Mouse (Mus musculus): Measurements from ENCODE around the gene Src.

Src gene

DNA sequence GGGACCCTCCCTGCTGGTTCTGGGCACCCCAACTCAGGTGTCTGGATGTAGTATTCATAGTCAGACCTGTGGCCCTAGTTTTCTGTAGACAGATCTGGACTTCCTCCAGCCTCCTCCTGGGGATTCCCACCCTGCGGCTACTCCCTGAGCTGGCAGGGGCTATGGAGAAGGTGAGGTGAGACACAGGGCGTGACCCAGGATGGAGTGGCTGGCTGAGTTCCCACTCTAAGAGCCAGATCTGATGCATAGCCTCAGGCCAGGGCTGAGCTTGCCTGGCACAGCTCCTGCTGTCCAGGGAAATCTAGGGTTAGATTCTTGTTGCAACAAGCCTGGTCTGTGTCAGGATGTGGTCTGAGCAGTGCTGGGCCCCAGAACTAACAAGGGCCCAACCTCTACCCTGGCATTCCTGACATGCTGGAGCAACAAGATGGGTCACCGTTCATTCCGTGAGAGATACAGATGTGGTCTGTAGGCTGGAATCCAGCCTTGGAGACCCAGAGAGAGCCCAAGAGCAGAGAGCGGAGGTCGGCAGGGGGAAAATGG is 7.0 kb upstream of the Src start:
- no peak for DNase-seq (ENCODE audit: extremely low read depth, low read depth, low spot score)

DNA sequence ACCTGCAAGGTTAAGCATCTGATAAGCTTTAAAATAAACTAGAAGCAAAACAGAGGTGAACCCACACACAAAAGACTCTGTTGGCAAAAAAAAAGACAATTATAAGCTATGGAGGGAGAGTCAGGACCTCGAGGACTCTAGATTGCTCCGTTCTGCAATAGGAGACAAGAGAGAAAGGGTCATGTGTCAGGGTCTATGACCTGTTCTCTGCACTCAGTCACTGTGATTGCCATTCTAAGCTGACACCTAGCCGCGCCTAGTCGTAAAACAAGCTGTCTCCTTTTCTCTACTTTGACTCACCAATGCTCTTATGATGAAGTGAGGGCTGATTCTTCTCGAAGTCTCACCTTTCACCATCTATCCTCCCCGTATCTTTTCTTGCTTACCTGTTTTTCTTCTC is 5.7 kb upstream of the Src start:
- no peak for DNase-seq (ENCODE audit: extremely low read depth, low read depth, low spot score)

DNA sequence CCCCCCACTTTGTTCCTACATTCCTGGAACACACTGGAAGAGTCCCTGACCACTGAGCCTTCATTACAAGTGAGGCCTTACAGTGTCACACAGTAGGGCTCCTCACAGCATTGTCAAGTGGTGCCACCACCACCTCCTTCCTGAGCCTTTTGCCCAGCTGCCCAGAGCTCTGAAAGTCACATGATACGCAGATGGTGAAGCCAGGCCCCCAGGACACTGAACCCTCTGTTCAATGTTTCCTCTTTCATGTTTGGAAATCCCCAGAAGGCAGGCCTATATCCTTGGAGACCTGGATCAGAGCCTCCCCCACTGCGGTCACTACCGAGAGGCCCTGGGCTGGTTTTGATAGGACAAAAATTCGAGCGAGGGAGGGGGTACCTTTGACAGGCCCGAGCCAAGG is 1.0 kb upstream of the Src start:
- no peak for DNase-seq (ENCODE audit: extremely low read depth, low read depth, low spot score)

DNA sequence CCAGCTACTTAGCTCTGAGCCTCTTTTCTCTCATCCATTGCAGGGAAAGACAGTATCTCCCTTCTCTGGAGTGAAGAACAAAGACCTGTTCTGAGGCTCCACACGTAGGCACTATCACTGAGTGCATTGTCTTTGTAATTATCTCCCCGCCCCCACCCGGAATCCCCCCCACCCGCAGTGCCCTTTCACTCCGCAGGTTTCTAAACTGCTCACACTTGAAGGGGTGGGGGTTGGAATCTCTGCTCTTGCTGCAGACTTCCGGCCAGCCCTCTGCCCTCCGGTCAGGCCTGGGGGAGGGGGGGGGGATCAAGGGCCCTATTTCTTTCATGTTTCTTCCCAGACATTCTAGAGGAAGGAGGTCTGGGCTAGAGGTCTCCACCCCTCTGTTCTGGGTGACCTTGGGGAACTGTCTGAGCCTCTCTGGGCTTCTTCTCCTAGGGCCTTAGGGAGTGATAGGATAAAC is 396 bp downstream of the Src start:
- no peak for DNase-seq (ENCODE audit: extremely low read depth, low read depth, low spot score)

DNA sequence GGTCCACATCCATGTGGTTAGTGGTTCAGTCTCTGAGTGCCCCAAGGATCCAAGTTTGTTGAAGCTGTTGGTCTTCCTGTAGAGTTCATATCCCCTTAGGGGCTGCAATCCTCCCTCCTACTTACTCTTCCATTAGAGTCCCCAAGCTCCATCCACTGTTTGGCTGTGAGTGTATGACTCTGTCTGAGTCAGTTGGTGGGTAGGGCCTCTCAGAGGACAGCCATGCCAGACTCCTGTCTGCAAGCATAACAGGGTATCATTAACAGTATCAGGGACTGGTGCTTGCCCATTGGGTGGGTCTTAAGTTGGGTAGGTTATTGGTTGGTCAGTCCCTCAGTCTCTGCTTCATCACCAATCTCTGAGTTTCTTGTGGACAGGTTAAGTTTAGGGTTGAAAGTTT is 1.3 kb downstream of the Src start:
- DNase-seq (ENCODE audit: extremely low read depth, low read depth, low spot score): no peak

DNA sequence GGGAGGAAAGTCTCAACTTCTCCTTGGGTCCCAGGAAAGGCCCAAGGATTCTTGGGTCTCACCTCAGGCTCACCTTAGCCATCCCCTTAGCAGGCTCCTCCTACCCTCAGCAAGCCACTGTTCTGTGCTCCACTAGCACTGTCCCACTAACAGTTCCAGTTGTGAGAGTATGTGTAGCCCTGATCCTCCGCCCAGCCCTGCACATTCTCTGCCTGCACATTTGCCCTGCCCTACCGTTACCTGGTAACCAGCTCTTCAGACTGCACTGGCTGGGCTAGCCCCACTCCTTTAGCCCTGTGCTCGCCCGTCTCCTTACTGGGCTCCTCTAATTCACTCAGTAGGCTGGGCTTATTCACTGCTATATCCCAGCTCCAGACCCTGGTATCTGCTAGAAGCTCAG is 2.2 kb downstream of the Src start:
- no peak for DNase-seq (ENCODE audit: extremely low read depth, low read depth, low spot score)

DNA sequence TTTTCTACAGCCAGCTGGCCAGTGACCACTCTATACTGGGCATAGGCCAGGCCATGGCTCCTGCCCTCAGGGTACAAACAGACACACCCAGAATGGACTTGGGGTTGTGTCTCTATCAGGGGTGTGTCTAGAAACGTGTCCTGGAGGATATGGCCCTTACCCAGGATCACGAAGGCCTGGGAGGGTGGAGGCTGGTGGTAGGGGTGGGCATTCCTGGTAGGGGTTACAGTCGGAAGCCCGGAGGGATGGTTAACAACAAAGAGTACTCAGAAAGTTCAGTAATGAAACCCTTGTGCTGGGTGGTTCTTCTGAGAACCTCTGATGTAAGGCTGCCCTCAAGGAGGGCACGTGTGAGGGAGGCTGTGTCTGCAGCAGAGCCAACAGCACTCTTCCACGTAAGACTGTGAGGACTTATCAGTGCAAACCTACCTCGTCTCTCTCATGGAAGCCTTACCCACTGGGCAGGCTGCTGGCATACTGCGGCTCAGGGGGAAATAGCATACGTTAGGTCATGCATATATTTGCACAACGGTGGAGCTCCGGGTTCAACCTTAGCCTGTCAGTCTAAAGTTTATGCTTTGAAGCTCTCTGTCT is 3.9 kb downstream of the Src start:
- DNase-seq (ENCODE audit: extremely low read depth, low read depth, low spot score): no peak

DNA sequence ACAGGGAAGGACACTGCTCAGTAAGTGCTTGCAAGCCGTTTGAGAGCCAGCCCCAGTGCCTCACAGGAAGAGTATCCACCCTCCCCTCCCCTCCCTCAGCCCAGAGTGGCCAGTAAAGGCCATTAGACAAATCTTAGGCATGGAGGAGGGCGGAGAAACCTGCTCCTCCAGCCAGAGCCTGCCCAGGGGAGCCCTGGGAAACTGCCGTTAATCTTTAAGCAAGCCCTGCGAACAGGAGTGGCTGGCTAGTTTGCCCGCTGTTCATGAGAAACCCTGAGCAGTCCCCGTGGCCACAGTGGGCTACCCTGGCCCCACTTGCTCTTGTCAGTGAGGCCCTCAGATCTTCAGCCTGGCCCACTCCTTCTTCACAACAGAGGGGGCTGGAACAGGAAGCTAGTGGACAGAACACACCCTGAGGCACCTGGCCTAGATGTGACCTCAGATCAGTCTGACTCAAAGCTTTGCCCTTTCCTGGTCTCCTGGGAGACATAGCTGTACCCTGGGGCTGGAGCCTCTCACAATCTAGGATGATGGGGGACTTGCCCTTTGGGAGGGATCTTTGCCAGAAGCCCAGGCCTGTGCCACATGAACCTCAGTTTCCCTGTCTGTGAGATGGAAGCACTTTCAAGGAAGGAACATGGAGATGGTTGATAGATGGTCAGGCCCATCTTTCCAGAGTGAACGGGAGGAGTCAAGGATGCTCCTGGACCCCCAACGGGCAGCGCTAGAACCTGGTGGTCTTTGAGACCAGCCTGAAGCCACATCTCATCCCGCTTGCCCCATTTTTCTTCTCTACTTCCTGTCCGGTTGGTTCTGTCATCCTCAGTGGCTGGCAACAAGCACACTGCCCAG is 4.8 kb downstream of the Src start:
- no peak for DNase-seq (ENCODE audit: extremely low read depth, low read depth, low spot score)

DNA sequence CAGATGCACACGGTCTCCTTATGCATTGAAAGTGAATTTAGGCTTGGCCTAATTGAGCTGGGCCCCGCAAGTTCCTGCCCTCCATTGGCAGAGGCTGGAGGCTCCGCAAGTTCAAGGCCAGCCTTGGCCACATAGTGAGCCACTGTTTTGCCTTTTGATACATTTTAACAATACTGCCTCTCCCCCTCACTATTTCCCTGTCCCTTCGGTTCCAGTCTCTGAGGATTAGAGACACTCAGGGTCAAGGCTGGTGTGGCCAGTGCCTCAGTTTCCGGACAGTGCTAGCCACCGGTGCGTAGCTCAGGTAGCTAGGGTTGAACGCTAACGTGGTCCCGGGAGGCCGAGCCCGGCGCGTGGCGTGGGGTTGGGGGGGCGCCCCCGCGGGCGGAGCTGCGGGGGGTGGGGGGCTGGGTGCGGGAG is 5.5 kb downstream of the Src start:
- no peak for DNase-seq (ENCODE audit: extremely low read depth, low read depth, low spot score)

DNA sequence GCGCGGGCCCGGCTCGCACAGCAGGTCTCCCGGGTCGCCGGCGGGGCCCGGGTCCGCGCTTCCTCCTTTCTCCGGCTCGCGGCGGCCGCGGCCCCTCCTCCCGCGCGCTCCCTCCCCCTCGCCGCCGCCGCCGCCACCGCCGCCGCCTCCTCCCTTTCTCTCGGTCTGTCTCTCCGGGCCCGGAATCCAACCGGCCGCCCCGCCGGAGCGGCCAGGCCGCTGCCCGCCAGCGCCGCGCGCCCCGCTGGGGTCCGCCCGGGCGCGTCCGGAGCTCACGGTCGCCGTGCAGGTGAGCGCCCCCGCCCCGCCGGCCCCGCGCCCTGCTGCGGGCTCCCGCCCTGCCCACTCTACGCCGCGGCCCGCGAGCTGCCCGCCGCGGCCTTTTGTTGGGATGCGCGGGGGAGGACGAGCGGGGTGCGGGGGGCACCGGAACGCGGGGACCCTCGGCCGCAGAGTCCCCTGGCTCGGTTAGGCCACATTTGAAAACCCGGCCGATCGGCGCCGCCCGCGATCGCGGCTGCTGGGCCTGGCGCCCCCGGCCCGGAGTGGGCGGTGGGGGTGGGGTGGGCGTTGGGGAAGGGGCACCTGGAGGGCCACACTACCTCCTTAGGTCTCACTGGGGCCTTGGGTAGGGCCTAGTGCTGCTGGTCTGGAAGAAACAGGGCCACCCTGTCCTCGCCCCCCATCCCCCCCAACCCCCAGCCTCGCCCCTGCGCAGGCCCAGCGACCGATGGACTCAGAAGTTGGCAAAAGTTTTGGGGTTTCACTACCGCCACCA is 6.1 kb downstream of the Src start:
- DNase-seq (ENCODE audit: extremely low read depth, low read depth, low spot score): no peak

DNA sequence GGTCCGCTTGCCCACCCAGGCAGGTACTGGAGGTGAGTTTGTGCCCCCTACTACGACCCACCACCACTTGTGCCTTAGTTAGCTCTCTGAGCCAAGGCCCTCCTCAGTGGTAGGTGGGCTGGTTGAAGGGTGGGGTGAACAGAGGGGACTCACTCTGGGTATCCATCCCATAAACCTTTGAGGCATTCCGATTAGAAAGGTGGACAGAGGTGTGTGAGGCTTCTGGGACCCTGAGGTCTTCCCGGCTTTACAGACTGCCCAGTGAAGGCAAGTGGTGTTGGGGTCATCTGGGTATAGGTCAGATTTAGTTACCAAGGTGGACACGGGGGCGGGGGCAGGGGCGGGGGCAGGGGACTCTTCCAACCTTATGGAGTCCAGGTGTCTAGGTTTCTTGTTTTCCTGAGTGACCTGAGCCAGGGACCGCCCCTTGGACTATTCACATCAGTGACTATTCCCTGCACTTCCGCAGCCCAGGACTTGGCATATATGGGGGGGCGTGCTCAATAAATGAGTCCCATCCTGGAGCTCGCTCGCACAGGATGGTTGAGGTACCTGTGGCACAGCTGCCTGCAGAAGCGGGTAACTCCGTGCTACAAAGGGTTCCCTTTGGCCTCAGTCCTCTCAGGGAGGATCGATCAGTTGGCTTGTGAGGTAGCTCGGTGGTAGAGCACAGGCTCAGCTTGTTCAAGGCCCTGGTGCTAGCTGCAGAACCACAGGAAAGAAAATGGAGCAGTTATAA is 6.8 kb downstream of the Src start:
- no peak for DNase-seq (ENCODE audit: extremely low read depth, low read depth, low spot score)

DNA sequence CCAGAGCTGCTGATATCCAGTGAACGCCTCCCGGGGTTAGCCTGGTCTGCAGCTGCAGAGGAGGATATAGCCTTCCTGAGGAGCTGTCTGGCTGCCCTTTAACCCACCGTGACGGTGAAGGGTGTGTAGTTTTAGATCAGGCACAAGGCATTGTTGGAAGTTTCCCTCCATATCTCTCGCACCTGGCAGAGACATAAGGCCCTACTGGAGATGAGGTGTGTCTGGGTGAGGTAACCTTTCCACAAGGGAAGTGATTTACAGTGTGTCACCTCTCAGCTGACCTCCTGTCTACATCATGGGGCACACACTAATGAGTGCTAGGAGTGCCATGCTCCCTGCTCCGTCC is 7.4 kb downstream of the Src start:
- no peak for DNase-seq (ENCODE audit: extremely low read depth, low read depth, low spot score)

DNA sequence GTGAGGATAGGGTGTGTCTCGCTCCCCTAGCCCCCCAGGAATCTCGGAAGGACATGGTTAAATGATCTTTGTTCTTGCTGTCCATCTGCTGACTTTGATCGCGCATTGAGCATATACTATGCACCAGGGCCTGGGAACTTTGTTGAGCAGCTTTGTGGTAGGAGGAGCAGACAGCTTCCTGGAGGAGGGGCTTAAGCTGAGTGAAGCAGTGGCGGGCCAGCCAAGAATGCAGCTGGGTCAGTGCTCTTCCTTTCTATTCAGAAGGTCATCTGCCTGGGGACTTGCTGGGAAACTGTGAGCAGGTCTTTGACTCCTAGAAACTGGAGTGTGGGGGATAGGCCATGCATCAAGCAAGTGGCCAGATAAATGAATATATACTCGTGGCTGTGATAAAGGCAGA is 7.9 kb downstream of the Src start:
- no peak for DNase-seq (ENCODE audit: extremely low read depth, low read depth, low spot score)

DNA sequence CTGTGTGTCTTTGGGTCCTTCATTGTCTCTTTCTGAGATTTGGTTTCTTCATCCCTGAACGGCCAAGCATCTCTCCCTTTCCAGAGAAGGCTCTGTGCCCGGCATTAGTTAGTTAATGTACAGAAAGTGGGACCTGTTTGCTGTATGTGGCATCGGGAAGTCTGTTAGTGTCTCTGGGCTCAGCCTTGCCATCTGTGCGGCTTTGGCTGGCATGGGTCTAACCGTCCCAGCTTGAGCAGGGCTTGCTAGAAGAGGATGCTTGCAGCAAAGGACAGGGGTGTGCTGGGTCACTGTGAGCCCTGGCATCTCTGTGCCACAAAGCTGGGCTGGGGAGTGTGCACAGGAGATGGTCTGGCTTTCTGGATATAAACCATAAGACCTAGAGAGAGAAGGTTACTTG is 8.9 kb downstream of the Src start:
- no peak for DNase-seq (ENCODE audit: extremely low read depth, low read depth, low spot score)

DNA sequence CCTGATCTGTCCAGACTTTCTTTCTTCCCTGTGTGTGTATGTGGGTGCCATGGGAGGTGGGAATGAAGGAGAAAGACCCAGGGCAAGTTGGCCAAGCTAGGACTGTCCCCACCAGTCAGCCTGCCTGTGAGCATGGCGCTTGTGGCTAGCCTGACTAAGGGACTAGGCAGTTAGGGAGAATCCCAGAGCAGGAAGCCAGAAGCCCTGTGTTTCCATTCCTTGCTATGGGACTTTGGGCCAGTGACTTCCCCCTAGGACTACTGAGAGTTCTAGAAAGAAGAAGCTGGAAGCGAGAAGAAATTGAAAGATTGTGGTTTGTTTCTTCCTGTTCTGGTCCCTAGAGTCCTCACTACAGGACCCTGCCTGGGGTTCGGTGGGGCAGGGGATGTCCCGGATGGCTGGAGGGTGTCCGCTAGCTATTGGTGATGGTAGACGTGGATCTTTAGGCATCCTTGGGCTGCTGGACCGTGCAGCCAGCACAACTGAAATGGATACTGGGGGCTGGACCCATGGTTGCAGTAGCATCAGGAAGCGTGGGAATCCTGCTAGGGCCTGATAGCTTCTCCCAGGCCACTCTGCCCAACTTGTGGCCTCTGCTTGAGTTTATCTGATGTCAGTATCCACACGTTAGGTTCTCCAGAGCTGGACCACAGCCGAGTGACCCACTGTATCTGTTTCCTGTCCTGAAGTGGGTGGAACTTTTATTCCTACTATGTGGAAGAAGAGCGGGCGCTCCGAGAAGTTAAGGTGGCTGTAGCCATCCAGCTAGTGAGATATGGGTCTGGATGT is 10.3 kb downstream of the Src start:
- DNase-seq (ENCODE audit: extremely low read depth, low read depth, low spot score): no peak

DNA sequence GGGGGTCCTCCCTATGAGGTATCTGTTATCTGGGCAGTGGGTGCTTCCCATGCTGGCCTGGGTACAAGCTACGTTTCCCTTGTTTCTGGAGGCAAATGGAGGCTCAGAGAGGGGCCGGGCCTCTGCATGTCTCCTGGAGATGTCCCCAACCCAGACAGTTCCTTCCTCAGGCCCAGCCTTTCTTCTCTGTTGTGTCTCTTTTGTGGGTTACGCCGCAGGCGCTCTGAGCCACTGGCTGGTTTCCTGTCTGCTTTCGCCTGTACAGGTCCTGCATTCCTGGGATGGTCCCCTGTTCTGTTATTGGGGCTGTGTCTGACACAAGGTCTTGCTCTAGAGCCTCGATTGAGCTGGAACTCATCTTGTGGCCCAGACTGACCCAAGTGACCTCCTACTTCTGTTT is 11.5 kb downstream of the Src start:
- DNase-seq (ENCODE audit: extremely low read depth, low read depth, low spot score): no peak

DNA sequence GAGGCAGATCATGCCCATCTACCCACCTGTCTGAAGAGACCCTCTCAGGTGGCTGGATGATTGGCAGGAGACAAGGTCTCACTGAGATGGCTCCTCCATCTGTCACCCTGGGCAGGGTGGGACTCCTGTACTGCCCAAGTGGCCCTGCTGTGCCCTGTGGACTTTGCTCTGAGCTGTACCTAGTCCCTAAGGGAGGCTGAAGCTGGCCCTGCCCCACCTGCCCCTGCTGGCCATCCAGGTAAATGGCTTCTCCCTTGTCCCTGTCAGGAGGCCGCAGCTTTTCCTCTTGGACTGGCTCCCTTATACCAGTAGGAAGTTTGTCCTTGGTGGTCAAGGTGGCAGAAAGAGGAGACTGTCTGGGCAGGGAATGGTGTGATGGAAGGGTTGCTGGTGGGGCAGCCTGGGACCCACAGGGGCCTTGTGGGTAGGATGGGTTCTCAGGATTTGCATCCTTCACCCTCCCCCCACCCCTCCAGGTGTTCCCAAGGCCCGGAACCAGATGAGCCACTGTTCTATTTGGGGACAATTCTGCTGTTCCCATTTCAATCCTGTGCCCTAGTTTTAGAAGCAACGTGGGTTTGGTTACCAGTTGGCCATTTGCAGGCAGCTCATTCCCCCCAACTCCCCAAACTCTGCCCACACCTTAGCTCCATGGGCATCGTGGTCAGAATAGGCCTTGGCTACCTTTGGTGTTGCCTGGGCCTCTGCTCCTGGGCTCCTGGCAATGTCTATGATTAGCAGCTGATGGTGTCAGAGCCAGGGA is 12.6 kb downstream of the Src start:
- DNase-seq (ENCODE audit: extremely low read depth, low read depth, low spot score): no peak

DNA sequence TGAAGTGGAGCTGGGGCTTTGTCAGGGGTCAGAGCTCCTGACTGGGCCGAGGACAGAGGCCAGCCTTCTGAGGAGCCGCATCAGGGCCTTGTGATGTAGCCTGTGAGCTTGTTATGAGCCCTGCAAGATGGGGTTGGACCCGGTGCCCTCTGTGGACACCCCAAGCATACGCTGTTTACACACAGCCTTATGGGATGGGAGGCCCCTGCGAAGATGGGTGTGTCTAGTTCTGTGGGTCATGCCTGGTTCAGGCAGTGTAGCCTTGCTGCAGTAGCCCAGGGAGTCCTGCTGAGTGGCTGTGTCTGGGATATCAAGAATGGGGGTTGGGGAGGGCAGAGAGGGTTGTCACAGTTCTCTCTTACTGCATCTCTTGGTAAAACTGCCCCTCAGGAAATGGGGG is 13.7 kb downstream of the Src start:
- no peak for DNase-seq (ENCODE audit: extremely low read depth, low read depth, low spot score)

DNA sequence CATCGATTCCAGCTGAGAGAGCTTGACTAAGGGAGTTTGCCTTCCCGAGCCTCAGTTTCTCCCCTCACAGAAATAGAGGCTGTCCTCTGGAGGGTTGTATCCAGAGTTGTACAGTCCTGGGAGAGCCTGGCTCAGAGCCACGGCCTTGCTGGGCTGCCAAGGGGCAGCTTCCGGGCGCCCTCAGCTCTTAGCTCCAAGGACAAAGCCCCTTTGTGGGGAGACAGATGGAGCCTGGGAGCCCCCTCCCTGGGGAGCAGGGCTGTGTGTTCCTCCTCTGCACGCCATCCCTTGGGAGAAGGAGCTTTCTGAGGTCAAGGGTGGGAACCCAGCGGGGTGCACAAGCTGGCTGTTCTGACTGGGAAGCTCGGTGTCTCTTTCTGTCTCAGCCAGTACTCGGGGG is 14.2 kb downstream of the Src start:
- no peak for DNase-seq (ENCODE audit: extremely low read depth, low read depth, low spot score)

DNA sequence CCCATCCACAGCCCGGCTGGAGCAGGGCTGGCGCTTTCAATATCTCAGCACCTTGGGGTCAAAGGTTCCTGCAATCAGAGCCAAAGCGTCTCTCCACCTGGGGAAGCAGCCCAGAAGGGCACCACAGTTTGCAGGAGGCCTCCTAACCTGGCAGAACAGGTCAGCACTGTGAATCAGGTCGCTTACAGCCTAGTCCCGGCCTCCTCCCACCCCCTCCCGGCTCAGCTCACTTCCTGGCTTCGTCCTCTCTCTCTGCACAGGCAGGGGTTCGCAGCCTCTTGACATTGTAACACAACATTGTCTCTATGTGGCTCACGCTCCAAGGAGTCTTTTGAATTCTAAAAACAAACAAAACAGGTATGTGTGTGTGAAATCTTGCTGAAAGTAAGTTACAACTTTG is 15.8 kb downstream of the Src start:
- DNase-seq (ENCODE audit: extremely low read depth, low read depth, low spot score): no peak
